Mouse (Mus musculus): ENCODE data around the gene Hoxc12. TPM values are rescaled to one million over a fixed set of nuclear protein-coding genes. Genes with fewer than 3 reads are reported as not detected.

Hoxc12 gene
- 0.19 and 0.21 TPM in 2 replicates for polyA plus RNA-seq (2015; fragmentation: Nextera tagmentation; extraction: Ambion mirVana)

DNA sequence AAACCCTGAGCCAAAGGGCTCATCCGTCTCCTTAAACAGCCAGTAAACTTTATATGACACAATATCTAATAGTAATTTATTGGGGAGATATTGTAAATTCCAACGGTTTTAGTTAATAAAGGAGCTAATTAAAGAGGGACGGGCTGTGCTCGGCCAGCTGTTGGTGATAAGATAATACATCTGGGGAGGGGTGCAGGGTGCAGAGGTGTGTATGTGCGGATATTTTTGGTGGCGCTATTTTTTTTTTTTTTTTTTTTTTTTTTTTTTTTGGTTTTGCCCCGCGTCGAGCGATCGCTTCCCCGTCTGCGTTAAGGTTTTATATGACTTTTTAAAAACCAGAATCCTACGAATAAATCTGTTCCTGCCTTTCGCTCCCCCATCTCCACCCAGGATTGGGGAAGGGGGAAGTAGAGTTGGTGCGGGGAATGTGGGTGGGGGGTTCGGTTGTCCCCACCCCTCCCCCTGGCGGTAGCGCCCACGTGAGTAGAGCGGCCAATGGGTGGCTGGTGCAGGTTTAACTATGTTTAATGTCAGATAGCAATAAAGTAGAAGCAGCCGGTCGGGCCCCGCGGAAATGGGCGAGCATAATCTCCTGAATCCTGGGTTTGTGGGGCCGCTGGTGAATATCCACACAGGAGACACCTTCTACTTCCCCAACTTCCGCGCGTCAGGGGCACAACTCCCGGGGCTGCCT, at the start of gene Hoxc12:
Gene Hoxc12 (plus strand): TSS at position 479 of the 694 bp plus-strand sequence.

DNA sequence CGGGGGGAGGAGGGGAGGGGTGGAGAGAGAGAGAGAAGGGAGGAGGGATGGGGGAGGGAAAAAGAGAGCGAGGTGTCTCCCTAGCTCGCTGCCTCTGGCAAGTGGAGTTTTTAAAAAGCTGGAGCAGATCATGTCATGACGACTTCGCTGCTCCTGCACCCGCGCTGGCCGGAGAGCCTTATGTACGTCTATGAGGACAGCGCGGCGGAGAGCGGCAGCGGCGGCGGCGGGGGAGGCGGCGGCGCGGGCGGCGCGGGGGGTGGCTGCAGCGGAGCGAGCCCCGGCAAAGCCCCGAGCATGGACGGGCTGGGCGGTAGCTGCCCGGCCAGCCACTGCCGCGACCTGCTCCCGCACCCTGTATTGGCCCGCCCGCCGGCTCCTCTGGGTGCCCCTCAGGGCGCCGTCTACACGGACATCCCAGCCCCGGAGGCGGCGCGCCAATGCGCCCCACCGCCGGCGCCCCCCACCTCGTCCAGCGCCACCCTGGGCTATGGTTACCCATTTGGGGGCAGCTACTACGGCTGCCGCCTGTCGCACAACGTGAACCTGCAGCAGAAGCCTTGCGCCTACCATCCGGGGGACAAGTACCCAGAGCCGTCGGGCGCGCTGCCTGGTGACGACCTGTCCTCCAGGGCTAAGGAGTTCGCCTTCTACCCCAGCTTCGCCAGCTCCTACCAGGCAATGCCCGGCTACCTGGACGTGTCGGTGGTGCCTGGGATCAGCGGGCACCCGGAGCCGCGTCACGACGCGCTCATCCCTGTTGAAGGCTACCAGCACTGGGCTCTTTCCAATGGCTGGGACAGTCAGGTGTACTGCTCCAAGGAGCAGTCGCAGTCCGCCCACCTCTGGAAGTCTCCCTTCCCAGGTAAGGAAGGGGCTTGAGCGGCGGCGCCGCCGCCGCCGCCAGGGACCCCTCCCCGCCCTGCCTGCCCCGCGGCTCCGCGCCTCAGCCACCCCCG, 15.2 kb upstream of the Hoxc12 start, which contains the start of gene Hoxc13:
Gene Hoxc13 (plus strand): TSS at position 51 of the 959 bp plus-strand sequence.

DNA sequence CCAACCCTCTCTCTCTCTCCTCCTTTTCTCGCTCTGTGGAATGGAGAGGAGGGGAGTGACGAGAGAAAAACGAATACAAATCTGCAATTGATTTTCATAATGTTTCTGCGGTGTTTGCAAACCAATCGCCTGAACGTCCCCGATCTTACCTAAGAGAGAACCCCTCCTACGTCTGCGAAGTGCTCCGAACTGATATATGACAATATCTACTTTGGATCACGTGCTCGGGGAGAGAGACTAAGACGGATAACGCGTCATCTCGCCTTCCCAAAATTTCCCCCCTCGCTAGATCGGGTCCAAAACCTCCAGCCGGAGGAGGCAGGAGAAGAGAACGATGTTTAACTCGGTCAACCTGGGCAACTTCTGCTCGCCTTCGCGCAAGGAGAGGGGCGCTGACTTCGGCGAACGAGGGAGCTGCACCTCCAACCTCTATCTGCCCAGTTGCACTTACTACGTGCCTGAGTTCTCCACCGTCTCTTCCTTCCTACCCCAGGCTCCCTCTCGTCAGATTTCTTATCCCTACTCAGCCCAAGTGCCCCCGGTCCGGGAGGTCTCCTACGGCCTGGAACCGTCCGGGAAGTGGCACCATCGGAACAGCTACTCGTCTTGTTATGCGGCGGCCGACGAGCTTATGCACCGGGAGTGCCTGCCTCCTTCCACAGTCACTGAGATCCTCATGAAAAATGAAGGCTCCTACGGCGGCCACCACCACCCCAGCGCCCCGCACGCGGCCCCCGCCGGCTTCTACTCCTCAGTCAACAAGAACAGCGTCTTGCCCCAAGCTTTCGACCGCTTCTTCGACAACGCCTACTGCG, 17.8 kb downstream of the Hoxc12 start, which contains the start of gene Hoxc11:
Gene Hoxc11 (plus strand): TSS at position 236 of the 815 bp plus-strand sequence.

DNA sequence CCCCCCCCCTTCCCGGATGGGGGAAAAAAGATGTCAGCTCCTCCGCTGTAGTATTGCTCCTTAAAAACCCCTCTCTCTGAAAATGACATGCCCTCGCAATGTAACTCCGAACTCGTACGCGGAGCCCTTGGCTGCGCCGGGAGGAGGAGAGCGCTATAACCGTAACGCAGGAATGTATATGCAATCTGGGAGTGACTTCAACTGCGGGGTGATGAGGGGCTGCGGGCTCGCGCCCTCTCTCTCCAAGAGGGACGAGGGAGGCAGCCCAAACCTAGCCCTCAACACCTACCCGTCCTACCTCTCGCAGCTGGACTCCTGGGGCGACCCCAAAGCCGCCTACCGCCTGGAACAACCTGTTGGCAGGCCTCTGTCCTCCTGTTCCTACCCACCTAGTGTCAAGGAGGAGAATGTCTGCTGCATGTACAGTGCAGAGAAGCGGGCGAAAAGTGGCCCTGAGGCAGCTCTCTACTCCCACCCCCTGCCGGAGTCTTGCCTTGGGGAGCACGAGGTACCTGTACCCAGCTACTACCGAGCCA, 30.3 kb downstream of the Hoxc12 start, which contains the start of gene Hoxc10:
Gene Hoxc10 (plus strand): TSS at position 21 of the 536 bp plus-strand sequence.

DNA sequence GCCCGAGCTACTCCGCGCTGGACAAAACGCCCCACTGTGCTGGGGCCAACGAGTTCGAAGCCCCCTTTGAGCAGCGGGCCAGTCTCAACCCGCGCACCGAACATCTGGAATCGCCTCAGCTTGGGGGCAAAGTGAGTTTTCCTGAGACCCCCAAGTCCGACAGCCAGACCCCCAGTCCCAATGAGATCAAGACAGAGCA, 30.7 kb downstream of the Hoxc12 start, which contains the start of gene Hoxc5:
Gene Hoxc5 (plus strand): TSS at position 132 of the 199 bp plus-strand sequence.

DNA sequence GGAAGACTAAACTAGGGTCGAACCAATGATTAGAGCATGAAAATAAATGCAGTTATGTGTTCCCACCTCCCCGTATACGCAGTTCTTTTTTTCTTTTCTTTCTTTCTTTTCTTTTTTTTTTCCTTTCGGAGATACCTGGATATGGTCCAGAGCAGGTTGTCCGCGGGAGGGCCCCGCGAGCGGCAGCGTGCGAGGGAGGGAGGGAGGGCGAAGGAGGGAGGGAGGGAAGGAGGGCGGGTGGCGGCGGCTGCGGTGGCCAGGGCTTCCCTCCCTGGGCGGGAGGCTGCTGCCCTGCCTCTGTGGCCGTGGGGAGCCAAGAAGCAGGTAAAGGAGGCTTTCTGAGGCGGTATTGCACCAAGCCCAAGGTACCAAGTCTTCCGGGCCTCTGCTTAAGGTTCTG, 39.6 kb downstream of the Hoxc12 start, which contains the start of gene Hoxc9:
Gene Hoxc9 (plus strand): TSS at position 269 of the 400 bp plus-strand sequence.

Small RNA genes lying within 50 kb of the gene (microRNA-seq; reads per million reads assigned to microRNA genes)
- gene Mir196a-2 = 761 to 1,249 reads per million in 2 experiments

Other genes starting within 250 kb of the Hoxc12 start
- 63.8 and 81.8 TPM in 2 replicates for gene Calcoco1, start 214.6 kb upstream of the Hoxc12 start, polyA plus RNA-seq (2015; fragmentation: Nextera tagmentation; extraction: Ambion mirVana)
- 0.05 TPM in 2 replicates for gene Hoxc13, start 15.7 kb upstream of the Hoxc12 start, polyA plus RNA-seq (2015; fragmentation: Nextera tagmentation; extraction: Ambion mirVana)
- gene Hoxc11, start 17.7 kb downstream of the Hoxc12 start, polyA plus RNA-seq (2015; fragmentation: Nextera tagmentation; extraction: Ambion mirVana) = 2.9 and 3.4 TPM in 2 replicates
- 24.5 and 25.7 TPM in 2 replicates for gene Hoxc10, start 30.0 kb downstream of the Hoxc12 start, polyA plus RNA-seq (2015; fragmentation: Nextera tagmentation; extraction: Ambion mirVana)
- gene Hoxc5, start 30.7 kb downstream of the Hoxc12 start, polyA plus RNA-seq (2015; fragmentation: Nextera tagmentation; extraction: Ambion mirVana) = 0.83 and 0.96 TPM in 2 replicates
- 8.1 and 8.4 TPM in 2 replicates for gene Hoxc9, start 39.7 kb downstream of the Hoxc12 start, polyA plus RNA-seq (2015; fragmentation: Nextera tagmentation; extraction: Ambion mirVana)
- 1.5 and 2.4 TPM in 2 replicates for gene Hoxc8, start 53.9 kb downstream of the Hoxc12 start, polyA plus RNA-seq (2015; fragmentation: Nextera tagmentation; extraction: Ambion mirVana)
- 4.1 and 4.5 TPM in 2 replicates for gene Hoxc6, start 61.5 kb downstream of the Hoxc12 start, polyA plus RNA-seq (2015; fragmentation: Nextera tagmentation; extraction: Ambion mirVana)
- gene Hoxc4, start 82.2 kb downstream of the Hoxc12 start, polyA plus RNA-seq (2015; fragmentation: Nextera tagmentation; extraction: Ambion mirVana) = 2.7 and 3.3 TPM in 2 replicates
- 8.5 and 9.7 TPM in 2 replicates for gene Smug1, start 230.3 kb downstream of the Hoxc12 start, polyA plus RNA-seq (2015; fragmentation: Nextera tagmentation; extraction: Ambion mirVana)